Mouse (Mus musculus) embryo, embryonic 10 days (tissue): ENCODE measurements around the gene Slc17a8.
"Not testable (repeated sequence)": the region's sequence is repeated elsewhere in the genome, so short reads cannot be mapped to it uniquely, and the experiment has no call there.

Experiments used
- DNase-seq: peaks from one replicate; pipeline ENCODE4 v3.0.0-alpha.2; 2015; ENCODE audit warnings: low spot score

The Slc17a8 gene

DNA sequence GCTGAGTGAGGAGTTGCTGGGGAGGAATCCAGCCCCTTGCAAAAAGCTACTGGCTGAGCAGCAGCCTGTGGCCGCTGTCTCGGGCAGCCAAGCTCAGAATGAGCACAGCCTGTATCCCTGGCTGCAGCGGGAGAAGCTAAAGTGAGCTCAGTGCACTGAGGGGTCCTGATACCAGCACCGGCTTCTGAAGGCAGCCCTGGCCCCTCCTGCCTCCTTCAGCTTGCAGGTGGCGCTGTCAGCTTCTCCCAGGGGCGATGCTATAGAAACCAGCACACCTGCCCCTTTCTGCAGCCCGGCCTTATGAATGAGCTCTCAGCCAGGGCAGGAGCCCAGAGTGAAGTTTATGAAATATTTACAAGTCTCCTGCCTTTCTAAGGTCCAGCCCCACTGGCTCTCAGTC lies at the start of gene Slc17a8:
Gene Slc17a8 (minus strand): TSS at position 125 of the 400 bp plus-strand sequence.
- DNase-seq = no peak

DNA sequence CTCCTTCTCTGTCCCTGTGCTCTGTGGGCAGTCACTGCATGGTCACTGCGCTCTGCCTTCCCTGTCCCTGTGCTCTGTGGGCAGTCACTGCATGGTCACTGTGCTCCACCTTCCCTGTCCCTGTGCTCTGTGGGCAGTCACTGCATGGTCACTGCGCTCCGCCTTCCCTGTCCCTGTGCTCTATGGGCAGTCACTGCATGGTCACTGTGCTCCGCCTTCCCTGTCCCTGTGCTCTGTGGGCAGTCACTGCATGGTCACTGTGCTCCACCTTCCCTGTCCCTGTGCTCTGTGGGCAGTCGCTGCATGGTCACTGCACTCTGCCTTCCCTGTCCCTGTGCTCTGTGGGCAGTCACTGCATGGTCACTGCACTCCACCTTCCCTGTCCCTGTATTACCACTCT lies 49.3 kb upstream of the Slc17a8 start:
- DNase-seq = not testable (repeated sequence)

DNA sequence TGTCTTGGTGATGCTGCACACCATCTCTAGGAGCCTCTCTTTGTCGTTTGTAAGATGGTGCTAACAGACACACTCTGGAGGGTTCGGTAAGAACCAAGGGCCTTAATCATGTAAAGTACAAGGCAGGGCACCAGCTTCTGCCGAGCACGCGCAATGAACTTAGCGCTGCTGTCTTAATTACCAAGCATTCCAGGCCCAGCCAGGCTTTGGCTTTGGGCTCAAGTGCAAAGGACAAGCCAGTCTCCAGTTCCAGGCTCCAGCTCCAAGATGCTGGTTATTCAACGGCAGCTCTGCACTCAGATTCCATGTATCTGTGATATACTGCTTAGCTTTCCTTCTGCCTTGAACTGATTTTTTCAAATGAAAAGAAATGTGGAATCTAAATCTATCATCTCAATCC lies 46.5 kb upstream of the Slc17a8 start:
- DNase-seq = no peak

DNA sequence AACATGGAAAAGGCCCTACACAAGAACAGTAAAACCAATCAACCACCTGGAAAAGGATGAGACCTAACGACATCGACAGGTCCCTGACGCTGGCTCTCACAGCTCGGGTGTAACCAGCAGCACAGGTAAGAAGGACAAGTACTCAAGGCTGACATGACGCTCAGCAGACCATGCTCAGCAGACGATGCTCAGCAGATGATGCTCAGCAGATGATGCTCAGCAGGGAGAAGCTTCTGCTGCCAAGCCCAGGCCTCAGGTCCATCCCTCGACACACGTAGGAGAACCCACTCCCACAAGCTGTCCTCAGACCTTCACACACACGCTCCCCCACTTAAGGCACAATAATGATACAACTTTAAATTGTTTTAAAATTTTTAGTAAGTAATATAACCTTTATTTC lies 44.6 kb upstream of the Slc17a8 start:
- no peak for DNase-seq

DNA sequence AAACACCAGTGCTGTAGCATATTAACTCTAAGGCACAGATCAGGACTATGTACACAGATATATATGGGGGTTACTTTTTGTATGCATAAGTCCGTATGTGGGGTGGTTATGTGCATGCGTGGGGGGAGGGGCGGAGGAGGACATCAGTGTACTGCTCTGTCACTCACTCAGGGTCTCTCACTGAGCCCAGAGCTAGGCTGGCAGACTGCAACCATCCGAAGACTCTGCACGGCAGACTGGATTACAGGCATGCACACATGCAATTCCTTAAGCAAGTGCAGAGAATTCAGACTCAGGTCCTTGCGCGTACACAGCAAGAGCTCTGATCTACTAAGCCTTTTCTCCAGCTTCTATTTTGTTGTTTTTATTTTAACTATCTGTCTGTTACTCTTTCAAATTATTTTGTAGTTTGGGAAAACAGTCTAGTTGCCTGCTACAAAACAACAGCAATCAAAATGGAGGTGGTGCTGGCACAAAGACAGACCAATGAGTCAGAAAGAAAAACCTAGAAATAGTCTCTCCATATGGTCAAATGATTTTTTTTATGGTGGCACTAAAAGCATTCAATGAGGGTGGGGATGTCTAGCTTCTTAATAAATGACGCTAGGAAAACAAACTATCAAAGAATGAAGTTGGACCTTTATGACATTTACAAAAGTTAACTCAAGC lies 44.1 kb upstream of the Slc17a8 start:
- DNase-seq = no peak

DNA sequence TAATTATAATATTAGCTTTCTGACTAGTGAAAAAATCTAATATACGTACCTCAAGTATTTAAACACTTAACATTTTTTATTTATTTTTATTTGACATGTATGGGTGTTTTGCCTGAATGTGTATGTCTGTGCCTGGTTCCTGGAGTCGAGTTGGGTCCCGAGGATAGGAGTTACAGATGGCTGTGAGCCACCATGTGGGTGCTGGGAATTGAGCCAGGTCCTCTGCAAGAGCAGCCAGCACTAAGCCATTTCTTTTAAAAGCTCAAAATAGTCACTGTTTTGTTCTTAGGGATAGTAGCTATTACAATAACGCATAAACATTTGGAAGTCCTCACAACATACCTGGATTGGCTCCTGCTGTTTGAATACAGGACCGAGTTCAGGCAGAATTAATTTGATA lies 35.3 kb upstream of the Slc17a8 start:
- DNase-seq = no peak

DNA sequence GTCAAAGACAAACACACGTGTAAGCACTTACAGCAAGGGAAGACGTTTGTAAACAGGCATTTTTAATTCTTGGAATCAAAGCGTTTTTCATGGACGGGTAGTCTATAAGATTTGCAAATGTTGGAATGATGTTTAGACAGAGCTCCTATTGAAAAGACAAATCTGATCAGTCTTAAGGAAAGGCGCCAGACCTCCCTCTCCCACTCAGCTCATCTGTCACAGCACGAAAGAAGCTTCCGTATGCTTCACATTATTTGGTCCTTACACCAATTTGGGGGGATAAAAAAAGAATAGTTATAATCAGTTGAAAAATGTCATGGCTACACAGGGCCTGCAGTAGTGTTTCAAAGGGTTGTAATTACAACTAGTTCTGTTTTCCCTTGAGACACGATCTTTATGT lies 31.9 kb upstream of the Slc17a8 start:
- DNase-seq = no peak

DNA sequence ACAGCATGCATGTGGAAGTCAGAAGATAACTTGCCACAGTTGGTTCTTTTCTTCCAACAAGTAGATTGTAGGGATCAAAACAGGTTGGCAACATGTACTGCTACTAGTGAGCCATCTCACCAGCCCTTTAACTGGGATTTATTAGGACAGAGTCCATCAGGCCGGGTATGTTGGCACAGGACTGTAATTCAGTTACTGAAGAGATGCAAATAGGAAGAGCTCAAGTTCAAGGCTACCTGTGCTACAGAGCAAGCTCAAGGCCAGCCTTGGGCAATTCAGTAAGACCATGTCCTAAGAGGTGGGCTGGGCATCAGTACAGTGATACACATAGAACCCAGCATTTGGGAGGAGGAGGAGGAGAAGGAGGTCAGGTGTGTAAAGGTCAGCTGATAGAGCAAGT lies 30.6 kb upstream of the Slc17a8 start:
- no peak for DNase-seq

DNA sequence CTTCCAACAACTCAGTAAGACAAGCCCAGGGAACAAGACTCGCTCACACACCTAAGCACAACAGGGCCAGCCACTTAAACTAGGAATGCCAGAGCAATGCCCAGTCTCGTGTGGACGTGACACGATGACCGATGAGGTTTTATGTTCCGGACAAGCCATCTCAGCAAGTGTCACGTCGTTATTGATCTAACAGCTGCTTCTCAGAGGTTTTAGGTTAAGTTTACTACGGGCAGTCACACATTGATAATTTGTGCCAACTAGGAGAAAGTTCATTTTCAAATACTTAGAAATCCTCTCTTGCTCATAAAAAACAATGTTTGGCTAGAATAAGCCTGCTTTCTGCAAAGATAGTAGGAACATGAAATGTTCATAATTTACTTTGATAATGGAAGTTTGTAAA lies 25.9 kb upstream of the Slc17a8 start:
- DNase-seq = no peak

DNA sequence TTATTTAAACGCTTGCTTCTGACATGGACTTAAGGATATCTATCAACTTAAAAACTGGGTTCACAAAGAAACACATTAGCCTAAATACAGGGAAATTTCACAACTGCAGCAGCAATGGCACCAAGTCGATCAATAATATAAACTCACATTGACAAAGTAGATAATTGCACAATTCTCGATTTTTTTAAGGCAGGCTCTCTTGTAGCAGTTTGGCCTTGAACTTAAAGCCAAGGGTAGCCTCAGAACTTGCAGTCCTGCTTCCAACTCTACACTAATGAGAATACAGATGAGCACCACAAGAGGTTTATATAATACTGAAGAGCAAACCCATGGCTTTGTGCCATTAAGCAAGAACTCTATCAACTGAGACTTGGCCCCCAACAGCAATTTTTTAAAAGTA lies 15.9 kb upstream of the Slc17a8 start:
- no peak for DNase-seq

DNA sequence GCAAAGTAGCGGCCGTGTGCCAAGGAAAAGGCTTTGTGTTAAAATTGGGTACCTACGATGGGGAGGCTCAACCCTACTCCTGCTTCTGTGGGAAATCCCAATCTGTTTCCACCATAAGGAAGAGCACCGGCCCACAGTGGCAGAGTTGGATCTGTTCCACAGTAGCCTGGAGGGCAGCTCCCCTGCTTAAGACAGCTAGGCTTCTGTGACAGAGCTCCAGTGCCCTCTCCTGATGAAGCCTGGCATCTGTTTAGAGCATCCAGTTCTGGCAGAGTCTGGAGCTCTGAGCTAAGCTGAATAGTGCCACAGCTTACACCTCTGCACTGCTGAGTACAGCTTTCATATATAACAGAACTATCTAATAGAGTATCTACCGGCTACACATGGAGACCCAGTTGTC lies 14.0 kb upstream of the Slc17a8 start:
- DNase-seq = peak; percentile 12

DNA sequence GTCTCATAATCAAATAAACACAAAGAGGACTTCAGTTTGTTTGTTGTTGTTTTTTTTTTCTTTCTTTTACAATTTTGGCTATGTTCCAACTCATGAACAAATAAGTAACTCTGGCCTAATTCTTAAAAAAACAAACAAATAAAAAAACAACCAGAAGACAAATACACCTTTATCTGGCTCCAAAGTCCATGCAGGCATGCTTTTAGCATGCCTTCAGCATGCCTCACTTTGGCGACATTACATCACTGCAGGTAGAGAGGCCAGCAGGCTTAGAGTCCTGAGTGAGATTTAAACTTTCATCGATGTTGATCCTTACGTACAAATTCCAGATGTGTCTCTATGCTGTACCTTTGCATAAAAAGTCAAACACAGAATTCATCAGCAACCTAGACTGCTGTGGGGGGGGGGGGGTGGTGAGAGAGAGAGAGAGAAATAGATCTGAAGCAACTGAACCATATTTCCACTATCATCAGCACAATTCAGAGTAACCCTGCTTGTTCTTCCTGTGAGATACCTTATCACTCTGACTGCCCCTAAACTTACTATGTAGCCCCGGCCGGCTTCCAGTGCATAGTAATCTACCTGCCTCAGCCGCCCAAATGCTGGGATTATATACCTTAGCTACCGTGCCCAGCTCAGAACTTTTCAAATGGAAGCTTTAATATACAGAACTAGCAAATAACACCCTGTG lies 12.8 kb upstream of the Slc17a8 start:
- DNase-seq = no peak

DNA sequence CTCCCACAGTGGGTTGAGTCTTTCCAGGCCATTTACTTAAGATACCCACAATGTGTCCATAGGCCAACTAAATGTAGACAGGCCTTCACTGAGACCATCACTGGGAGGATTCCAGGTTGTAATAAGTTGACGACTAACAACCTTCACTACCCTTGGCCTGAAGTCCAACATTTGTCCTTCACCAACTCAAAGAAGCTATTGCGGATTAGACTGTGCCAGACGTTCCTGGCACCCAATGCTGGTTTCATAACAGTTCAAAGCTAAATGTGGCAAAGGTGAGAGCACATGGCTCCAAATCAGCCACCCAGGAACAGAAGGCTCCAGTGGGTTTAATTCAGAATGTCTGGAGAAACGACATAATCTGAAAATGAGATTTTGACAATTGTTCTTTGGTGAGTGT lies 12.1 kb upstream of the Slc17a8 start:
- DNase-seq = no peak

DNA sequence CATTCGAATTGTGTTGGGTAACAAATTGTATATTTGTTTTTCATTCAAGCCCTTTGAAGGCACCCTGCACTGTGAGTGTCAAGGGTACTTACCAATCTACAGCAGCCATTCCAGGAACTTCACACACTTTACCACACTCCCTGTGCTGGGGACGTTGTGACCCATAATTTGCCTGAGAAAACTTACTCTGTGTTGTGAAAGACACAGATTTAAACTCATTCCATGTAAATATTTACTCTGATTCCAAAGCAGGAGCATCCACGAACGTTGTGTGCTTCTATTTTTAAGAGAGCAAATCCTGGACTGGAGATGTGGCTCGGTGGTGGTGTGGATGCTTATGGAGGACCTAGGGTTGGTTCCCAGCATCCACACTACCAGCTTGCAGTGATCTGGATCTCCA lies 10.8 kb upstream of the Slc17a8 start:
- DNase-seq = no peak

DNA sequence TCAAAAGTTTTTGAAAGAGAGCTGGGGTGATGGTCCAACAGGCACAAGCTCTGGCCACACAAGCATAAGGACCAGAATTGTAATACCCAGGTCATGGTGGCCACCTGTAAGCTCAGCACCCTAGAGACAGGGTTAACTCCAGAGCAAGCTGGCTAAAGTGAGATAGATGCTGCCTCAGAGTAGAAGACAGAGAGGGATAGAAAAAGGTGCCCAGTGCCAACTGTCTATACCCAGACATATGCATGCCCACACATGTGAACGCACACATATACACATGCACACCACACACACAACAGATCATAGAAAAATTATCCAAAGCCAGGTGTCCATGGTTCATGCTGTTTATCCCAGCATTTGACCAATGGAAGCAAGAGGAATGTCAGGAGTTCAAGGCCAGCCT lies 9.5 kb upstream of the Slc17a8 start:
- DNase-seq = no peak

DNA sequence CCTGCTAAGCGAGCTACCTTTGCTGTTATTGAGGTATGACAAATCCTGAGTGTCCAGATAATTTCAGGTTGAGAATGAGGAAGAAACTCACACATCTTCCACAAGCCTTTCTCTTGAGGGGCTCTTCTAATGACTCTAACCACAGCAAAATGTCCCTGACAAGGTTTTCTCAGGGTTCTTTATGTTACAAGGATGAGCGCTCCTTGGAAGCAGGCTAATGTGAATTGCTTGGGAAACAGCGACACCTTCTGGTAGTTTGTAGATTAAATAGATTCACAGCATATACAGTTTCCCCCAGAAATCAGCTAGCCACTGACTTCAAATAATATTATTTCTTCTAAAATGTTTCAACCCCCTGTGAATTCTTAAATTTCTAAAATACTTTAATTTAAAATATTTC lies 9.0 kb upstream of the Slc17a8 start:
- DNase-seq = peak; percentile 91

DNA sequence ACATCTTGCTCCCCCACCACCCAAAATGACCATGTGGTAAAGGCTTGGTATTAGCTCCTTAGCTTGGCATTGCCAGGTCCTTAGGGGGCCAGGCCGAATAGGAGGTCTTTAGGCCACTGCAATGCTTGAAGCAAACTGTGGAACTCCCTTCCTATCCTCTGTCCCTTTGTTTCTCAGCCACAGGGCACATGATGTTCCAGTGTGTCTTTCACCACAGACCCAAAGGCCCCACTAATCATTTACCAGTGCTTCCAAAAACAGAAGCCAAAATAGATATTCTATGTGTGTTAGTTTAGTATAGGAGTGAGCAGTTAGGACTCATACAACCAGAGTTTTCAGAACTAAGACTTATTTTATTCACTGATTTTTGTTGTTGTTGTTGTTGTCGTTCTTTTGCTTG lies 5.7 kb upstream of the Slc17a8 start:
- DNase-seq = no peak

DNA sequence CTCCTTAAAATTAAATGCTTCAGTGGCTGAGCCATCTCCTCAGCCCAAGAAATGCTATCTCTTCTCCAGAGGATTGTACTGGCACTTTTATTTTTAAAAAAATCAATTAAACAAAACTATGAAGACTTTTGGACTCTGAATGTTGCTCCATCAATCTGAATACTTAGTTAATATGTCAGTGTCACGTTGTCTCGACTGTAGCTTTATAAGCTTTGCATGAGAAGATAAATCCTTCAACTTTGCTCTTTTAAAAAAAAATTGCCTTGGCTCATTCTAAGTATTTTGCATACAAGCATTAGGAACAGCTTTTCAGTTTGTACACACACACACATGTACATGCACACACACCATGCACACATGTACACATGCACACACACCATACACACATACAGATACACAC lies 3.1 kb upstream of the Slc17a8 start:
- DNase-seq = no peak

DNA sequence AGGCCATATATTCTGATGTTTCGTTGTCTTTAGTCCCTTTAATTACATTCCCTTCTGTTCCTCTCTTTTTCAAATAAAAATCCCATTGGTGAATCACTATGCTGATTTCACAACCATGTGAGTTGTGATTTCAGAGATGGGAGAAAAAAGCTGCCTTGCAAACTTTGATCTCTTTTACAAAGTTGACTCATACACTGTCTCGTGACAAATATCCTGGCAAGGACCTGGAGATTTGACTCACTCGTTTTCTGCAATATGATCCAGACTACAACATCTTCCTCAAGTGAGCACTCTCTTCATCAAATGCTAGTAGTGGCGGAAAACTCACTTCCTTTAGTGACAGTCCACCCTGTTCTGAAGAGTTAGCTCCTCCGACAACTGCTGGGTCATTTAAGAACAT lies 21.7 kb downstream of the Slc17a8 start:
- DNase-seq = no peak

DNA sequence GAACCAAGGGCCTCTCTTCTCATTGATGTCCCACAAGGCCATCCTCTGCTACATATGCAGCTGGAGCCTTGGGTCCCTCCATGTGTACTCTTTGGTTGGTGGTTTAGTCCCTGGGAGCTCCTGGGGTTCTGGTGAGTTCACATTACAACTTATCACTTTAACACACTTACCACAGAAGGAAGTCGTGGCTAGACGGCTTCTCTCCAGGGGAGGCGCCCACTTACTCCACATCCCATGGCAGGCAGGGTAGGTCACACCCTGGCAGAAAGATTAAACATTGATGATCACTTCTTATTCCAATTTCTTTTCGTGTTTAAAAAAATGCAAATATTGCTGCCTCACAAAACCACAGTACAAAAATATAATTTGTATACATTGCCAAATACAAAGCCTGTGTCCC lies 23.8 kb downstream of the Slc17a8 start:
- no peak for DNase-seq

DNA sequence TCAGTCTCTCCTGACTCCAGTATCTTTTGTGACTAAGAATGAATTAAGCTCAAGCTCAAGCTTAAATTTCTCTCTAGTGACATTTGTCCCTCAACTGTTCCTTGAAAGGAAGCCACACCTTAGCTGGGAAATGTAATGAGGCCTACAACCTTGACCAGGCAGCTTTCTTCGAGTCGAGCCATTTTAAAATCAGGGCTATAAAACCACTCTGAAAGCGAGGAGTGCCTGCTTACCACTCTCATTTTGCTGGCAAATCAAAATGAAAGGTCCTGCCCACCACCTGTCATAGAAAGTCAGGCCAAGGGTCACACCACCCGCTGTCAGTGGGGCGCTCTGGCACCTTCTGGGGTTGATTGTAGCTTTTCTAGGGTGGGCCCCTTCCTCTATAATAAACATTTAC lies 25.1 kb downstream of the Slc17a8 start:
- no peak for DNase-seq

DNA sequence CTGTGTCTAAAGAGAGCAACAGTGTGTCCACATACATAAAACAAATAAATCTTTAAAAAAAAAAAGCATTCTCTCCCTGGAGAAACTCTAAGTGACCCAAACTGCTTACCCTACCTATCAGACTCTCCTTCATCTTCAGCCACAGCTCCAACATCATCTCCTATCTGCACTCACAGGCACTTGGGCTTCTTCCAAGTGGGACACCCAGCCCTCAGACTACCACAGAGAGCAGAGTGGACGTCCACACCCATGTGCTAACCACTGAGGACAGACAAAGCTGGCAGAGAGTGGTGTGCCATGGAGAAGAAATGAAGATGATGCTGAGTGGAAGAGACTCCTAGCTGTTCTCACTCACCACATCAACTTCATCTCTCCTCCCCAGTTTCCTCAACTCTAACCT lies 25.5 kb downstream of the Slc17a8 start:
- no peak for DNase-seq

DNA sequence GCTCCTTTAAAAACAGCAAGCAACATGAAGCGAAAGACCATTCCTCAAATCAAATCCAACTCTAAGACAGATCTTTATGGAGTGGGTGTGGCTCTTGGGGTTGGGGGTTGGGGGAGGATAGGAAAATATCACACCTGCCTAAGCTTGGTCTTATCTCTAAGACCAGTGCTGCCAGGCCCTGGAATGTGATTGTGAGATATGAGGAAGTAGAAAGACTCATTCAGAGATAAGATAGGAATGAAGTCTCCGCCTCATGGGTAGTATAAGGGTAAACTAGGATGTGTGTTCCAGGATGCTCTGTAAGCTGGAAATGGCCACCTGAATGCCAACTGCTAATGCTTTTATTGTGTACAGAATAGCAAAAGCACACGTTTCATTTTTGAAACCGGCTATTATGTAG lies 26.7 kb downstream of the Slc17a8 start:
- no peak for DNase-seq

DNA sequence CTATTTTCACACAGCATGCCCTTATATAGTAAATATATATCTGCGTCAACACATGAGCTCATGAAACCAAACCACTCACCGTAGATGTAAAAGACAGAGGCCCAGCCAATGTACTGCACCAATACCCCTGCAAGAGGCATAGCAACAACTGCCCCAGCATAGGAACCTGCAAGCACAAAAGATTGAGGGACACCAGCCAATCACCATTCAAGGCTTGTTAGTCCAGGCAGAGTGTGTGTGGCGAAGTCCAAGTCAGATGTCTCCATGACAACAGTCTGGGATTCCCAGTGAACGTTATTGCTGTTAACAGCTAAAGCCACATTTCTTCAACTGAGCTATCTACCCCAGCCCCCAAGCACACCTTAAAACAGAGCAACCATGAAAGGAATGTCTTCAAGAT lies 28.3 kb downstream of the Slc17a8 start:
- DNase-seq = peak; percentile 62
